Mouse (Mus musculus) forebrain, postnatal 0 days (tissue): ENCODE measurements around the gene Tbc1d5. TPM values are rescaled to one million over a fixed set of nuclear protein-coding genes. Genes with fewer than 3 reads are reported as not detected.

ENCODE experiments used
- ATAC-seq: fragments of 200-750 bp; cut with Nextera tagmentation; 2 replicates; pipeline ENCODE4 v1.8.0; 2017; ENCODE audit warnings: mild to moderate bottlenecking, moderate library complexity
- DNase-seq: peaks from one replicate; pipeline ENCODE4 v3.0.0-alpha.2; 2015
- H3K27ac ChIP-seq: fragments of 300-500 bp; sonication (generic); 2 replicates; pipeline ENCODE4 v1.5.1; 2014; ENCODE audit warnings: low read depth, mild to moderate bottlenecking, antibody characterized with exemption, low read length, moderate library complexity, mixed read lengths
- H3K27me3 ChIP-seq: fragments of 300-500 bp; sonication (generic); 2 replicates; pipeline ENCODE4 v1.6.1; 2014; ENCODE audit warnings: mild to moderate bottlenecking, low read length, mixed read lengths; ENCODE audit not compliant: insufficient read depth
- H3K36me3 ChIP-seq: fragments of 300-500 bp; sonication (generic); 2 replicates; pipeline ENCODE4 v1.6.1; 2014; ENCODE audit warnings: mild to moderate bottlenecking, moderate library complexity; ENCODE audit not compliant: insufficient read depth
- H3K4me1 ChIP-seq: fragments of 300-500 bp; sonication (generic); 2 replicates; pipeline ENCODE4 v1.6.1; 2014; ENCODE audit warnings: antibody characterized with exemption; ENCODE audit not compliant: insufficient read depth
- H3K4me2 ChIP-seq: fragments of 300-500 bp; sonication (generic); 2 replicates; pipeline ENCODE4 v1.6.1; 2014; ENCODE audit warnings: low read depth, mild to moderate bottlenecking, moderate library complexity
- H3K4me3 ChIP-seq: fragments of 300-500 bp; sonication (generic); 2 replicates; pipeline ENCODE4 v1.5.1; 2014; ENCODE audit warnings: low read depth, low read length, mixed read lengths
- H3K9ac ChIP-seq: fragments of 300-500 bp; sonication (generic); 2 replicates; pipeline ENCODE4 v1.6.1; 2014; ENCODE audit warnings: mild to moderate bottlenecking
- H3K9me3 ChIP-seq: fragments of 300-500 bp; sonication (generic); 2 replicates; pipeline ENCODE4 v1.6.1; 2016; ENCODE audit warnings: low read length
- CTCF ChIP-seq: sonication (generic); IDR thresholded peaks from 2 replicates; pipeline ENCODE4 v1.5.1; 2016; ENCODE audit warnings: antibody characterized with exemption, control low read depth, low read depth
- WGBS: fragments of 180-500 bp; shearing (Covaris S2); extraction: QIAGEN DNeasy Blood & Tissue Kit; methylation state at CpG from one replicate; pipeline ENCODE4 v1.1.7; 2014; 5-methylcytosine and 5-hydroxymethylcytosine counted together
- polyA plus RNA-seq: library from polyadenylated mRNA; unstranded; fragments of >200 nt; fragmentation: Nextera tagmentation; extraction: Ambion mirVana; gene quantifications from 2 replicates; pipeline ENCODE4 v1.2.1, GENCODE M21; 2015
- total RNA-seq: library from RNA; depleted of rRNA; stranded (reverse); fragments of >200 nt; gene quantifications from 2 replicates; pipeline ENCODE4 v1.2.3, GENCODE M21; 2014

Tbc1d5 gene
- total and polyA plus RNA-seq, 2 experiments from 2014 or later, result 5.9 to 14.0 TPM

DNA sequence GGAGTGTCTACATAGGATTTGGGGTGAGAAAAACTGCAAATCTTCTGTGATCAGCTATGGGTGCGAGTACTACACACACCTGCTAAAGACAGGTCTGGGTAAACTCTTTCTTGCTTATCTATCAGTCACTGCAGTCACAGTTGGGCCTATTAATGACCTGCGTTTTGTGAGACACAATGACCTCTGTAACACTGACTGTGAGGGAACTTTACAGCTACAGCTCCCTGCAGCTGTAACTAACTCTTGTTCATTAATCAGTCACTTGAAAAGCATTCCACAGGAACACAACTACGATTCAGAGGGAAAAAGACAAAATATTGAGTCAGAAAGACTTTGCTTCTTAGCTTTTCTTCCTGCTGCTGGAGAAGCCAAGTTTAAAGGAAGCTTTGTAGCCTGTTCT lies 325.9 kb downstream of the Tbc1d5 start:
- H3K9ac ChIP-seq, result no peak overlapping the region
- no peak for TF ChIP-seq CTCF
- no peak overlapping the region for H3K4me3 ChIP-seq
- no peaks in the 10 kb centered on the region for H3K4me1 ChIP-seq
- DNase-seq (no peak), ATAC-seq (no peak)
- no peak overlapping the region for H3K27ac ChIP-seq
- H3K4me2 ChIP-seq, result no peak overlapping the region
- WGBS, result 23% methylated on average over 3 of the region's 3 CpGs
- H3K27me3 ChIP-seq, result no peaks in the 10 kb centered on the region
- no peaks in the 10 kb centered on the region for H3K9me3 ChIP-seq
- H3K36me3 ChIP-seq, result no peaks in the 10 kb centered on the region

- DNase-seq, result peak; percentile 51
- WGBS, result 42% methylated on average over 1 of the region's 1 CpGs
These were observed 327.8 kb downstream of the Tbc1d5 start for GRCm38 (mm10) chr17:50851382-50851781.

GRCm38 (mm10) chr17:50814089-50814488 lies 365.1 kb downstream of the Tbc1d5 start:
- Histone ChIP-seq H3K4me2 (no peak overlapping the region), H3K27ac (no peak overlapping the region), H3K9ac (no peak overlapping the region), H3K27me3 (no peaks in the 10 kb centered on the region), H3K9me3 (no peaks in the 10 kb centered on the region), H3K36me3 (no peaks in the 10 kb centered on the region), H3K4me1 (no peaks in the 10 kb centered on the region), H3K4me3 (no peak overlapping the region)
- DNase-seq (peak; percentile 61), ATAC-seq (no peak)
- WGBS, result 59% methylated on average over 1 of the region's 1 CpGs
- TF ChIP-seq CTCF, result peak; percentile 73

More at GRCm38 (mm10) chr17:50851382-50851781, 327.8 kb downstream of the Tbc1d5 start:
- no peaks in the 10 kb centered on the region for H3K9me3 ChIP-seq
- H3K4me2 ChIP-seq, result no peak overlapping the region
- no peaks in the 10 kb centered on the region for H3K36me3 ChIP-seq
- ATAC-seq, result no peak; the same call in 1 of the 2 replicates
- H3K9ac ChIP-seq, result no peak overlapping the region
- no peak for TF ChIP-seq CTCF
- no peaks in the 10 kb centered on the region for H3K27me3 ChIP-seq
- no peaks in the 10 kb centered on the region for H3K4me1 ChIP-seq
- H3K4me3 ChIP-seq, result no peak overlapping the region
- no peak overlapping the region for H3K27ac ChIP-seq

DNA sequence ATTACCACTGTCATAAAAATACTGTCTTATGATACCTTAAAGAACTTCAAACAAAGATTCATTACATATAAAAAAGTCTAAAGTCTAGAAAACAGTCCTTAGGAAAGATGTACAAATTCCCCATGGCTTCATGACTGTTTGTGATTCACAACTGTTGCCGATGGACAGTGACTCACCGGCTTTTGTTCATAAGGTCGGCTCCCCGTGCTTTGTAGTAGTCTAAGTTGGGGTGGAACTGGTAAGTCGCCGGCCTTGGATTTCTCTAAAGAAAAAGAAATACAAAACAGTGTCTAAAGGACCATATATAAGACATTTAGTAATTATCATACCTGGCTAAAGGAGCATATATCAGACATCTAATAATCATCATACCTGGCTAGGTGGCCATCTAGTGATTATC lies 365.6 kb downstream of the Tbc1d5 start:
- H3K9me3 ChIP-seq, result no peaks in the 10 kb centered on the region
- 92% methylated on average over 6 of the region's 6 CpGs for WGBS

DNA sequence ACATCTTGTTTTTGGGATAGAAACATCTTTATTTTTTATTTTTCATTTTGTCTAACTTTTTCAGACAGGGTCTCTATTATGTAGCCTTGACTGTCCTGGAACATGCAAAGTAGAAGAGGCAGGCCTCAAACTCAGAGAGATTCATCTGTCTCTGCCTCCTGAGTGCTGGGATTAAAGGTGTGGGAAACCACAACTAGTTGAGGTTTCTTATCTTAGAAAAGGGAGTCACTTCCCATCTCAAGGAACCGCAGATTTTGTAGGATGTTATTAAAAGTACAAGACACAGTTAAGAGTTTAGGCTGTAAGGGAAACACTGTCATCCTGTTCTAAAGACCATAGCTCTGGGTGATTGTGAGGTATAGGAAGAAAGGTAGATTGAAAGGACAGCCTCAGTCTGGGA lies 373.5 kb downstream of the Tbc1d5 start:
- no peaks in the 10 kb centered on the region for H3K36me3 ChIP-seq
- WGBS, result 94% methylated on average over 1 of the region's 1 CpGs
- H3K9me3 ChIP-seq, result no peaks in the 10 kb centered on the region
- H3K4me2 ChIP-seq, result no peak overlapping the region
- ATAC-seq, result no peak
- TF ChIP-seq CTCF, result no peak
- H3K27me3 ChIP-seq, result no peaks in the 10 kb centered on the region
- no peaks in the 10 kb centered on the region for H3K4me1 ChIP-seq
- H3K9ac ChIP-seq, result no peak overlapping the region
- no peak overlapping the region for H3K4me3 ChIP-seq
- no peak overlapping the region for H3K27ac ChIP-seq
- DNase-seq, result no peak

More for the DNA sequence above, 365.6 kb downstream of the Tbc1d5 start:
- H3K27me3 ChIP-seq, result no peaks in the 10 kb centered on the region
- no peaks in the 10 kb centered on the region for H3K4me1 ChIP-seq
- no peak overlapping the region for H3K4me2 ChIP-seq
- ATAC-seq (no peak), DNase-seq (no peak)
- no peak overlapping the region for H3K9ac ChIP-seq
- TF ChIP-seq CTCF, result no peak
- no peak overlapping the region for H3K27ac ChIP-seq
- H3K36me3 ChIP-seq, result no peaks in the 10 kb centered on the region
- no peak overlapping the region for H3K4me3 ChIP-seq

GRCm38 (mm10) chr17:50803234-50803633 lies 375.9 kb downstream of the Tbc1d5 start:
- no peaks in the 10 kb centered on the region for H3K4me1 ChIP-seq
- no peaks in the 10 kb centered on the region for H3K27me3 ChIP-seq
- H3K4me2 ChIP-seq, result peak overlapping the region; percentile 8; the same call in 1 of the 2 replicates
- H3K4me3 ChIP-seq, result no peak overlapping the region
- DNase-seq (peak; percentile 51), ATAC-seq (peak; percentile 85)
- no peak overlapping the region for H3K27ac ChIP-seq
- H3K36me3 ChIP-seq, result no peaks in the 10 kb centered on the region
- no peak overlapping the region for H3K9ac ChIP-seq
- WGBS, result 27% methylated on average over 6 of the region's 6 CpGs
- H3K9me3 ChIP-seq, result no peaks in the 10 kb centered on the region
- no peak for TF ChIP-seq CTCF

DNA sequence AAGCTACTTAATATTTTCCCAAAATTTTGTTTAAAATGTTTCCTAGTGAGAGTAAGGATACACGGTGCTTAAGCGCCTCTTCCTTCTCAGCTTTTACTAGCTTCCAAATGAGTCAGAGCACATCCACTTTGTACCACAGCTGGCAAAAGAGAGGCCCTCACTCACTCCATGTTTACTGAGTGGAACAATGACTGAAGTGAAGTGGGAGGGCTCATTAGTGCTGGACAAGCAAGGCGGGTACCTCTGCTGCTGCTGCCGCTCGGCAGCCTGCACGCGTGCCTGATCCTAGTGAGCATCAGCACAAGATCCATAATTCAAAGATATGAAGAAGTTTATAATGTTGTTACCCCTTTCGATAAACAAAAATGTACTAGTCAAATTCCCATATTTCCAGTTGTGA lies 376.8 kb downstream of the Tbc1d5 start:
- 44% methylated on average over 8 of the region's 8 CpGs for WGBS
- DNase-seq (no peak), ATAC-seq (no peak)
- no peak overlapping the region for H3K9ac ChIP-seq
- no peaks in the 10 kb centered on the region for H3K4me1 ChIP-seq
- no peak overlapping the region for H3K4me3 ChIP-seq
- no peaks in the 10 kb centered on the region for H3K9me3 ChIP-seq
- no peak overlapping the region for H3K27ac ChIP-seq
- H3K4me2 ChIP-seq, result no peak overlapping the region
- TF ChIP-seq CTCF, result no peak
- H3K36me3 ChIP-seq, result no peaks in the 10 kb centered on the region
- no peaks in the 10 kb centered on the region for H3K27me3 ChIP-seq
